Mouse (Mus musculus): Measurements from ENCODE around the gene Nr5a1. TPM values are rescaled to one million over a fixed set of nuclear protein-coding genes. Genes with fewer than 3 reads are reported as not detected.

The Nr5a1 gene
- total and polyA plus RNA-seq, 3 experiments: 0.04 TPM; not detected in 2

- Histone ChIP-seq H3K27ac (ENCODE audit: insufficient read depth, low read depth) (no peak overlapping the region), H3K4me2 (ENCODE audit: insufficient read depth, low read depth, poor library complexity, severe bottlenecking) (no peak overlapping the region), H3K9ac (ENCODE audit: insufficient read depth, low read depth) (no peak overlapping the region), H3K36me3 (replicated peaks in 1 of 2; ENCODE audit: control insufficient read depth in 1 of 2, insufficient read depth in 1 of 2, low read length in 1 of 2) (no peaks in the 10 kb centered on the region), H3K4me1 (ENCODE audit: control insufficient read depth in 1 of 2, insufficient read depth in 2 of 2) (peaks cover 0 to 5% of the 10 kb centered on the region in 2 experiments; a peak in 2 of 4 replicates), H3K9me3 (replicated peaks; ENCODE audit: low read length) (no peaks in the 10 kb centered on the region), H3K27me3 (replicated peaks) (peaks cover 65% of the 10 kb centered on the region), H3K4me3 (replicated peaks in 1 of 3; ENCODE audit: low read depth in 2 of 3, low read length in 2 of 3, poor library complexity in 1 of 3) (no peak overlapping the region), H3K79me2 (replicated peaks; ENCODE audit: control insufficient read depth, extremely low read depth, insufficient read depth, poor library complexity, severe bottlenecking) (no peaks in the 10 kb centered on the region)
- in situ Hi-C loops (cut with MboI; ENCODE audit: low pct_ligation_motif_present, low pct_unique_long_range_greater_than_20kb, low sequenced_read_pairs) (no loop called here), dilution Hi-C loops (cut with MboI; ENCODE audit: extremely low pct_ligation_motif_present, extremely low pct_unique_long_range_greater_than_20kb, low sequenced_read_pairs) (no loop called here)
- TF ChIP-seq KAT2A (IDR thresholded peaks at IDR 0.05; ENCODE audit: insufficient replicate concordance, low read length) (no peak), PAX5 (IDR thresholded peaks at IDR 0.05; ENCODE audit: low read length) (no peak), ZMIZ1 (IDR thresholded peaks at IDR 0.05; ENCODE audit: low read depth, low read length) (no peak), ETS1 (conservative IDR thresholded peaks at IDR 0.05; ENCODE audit: low read depth, low read length) (no peak), MAX (IDR thresholded peaks at IDR 0.05; ENCODE audit: low read length) (no peak), MAFK (IDR thresholded peaks at IDR 0.05; ENCODE audit: insufficient replicate concordance, low read length) (no peak), NELFE (IDR thresholded peaks at IDR 0.05; ENCODE audit: low read depth, low read length) (no peak), SIN3A (IDR thresholded peaks at IDR 0.05; ENCODE audit: low read length) (no peak), EP300 (IDR thresholded peaks at IDR 0.05; ENCODE audit: low read length) (no peak), MYC (IDR thresholded peaks at IDR 0.05; ENCODE audit: low read depth, low read length) (no peak), CHD2 (IDR thresholded peaks at IDR 0.05; ENCODE audit: low read length) (no peak)
- DNase-seq (ENCODE audit: extremely low read depth): no peak
These were observed 24.5 kb downstream of the Nr5a1 start for GRCm38 (mm10) chr2:38689881-38690280.

GRCm38 (mm10) chr2:38688791-38689520, 25.4 kb downstream of the Nr5a1 start:
- H3K36me3 ChIP-seq (replicated peaks in 1 of 2; ENCODE audit: control insufficient read depth in 1 of 2, insufficient read depth in 1 of 2, low read length in 1 of 2): no peaks in the 10 kb centered on the region
- no peaks in the 10 kb centered on the region for H3K9me3 ChIP-seq (replicated peaks; ENCODE audit: low read length)
- H3K4me3 ChIP-seq (replicated peaks in 1 of 3; ENCODE audit: low read depth in 2 of 3, low read length in 2 of 3, poor library complexity in 1 of 3): no peak overlapping the region
- H3K27me3 ChIP-seq (replicated peaks): peaks cover 64% of the 10 kb centered on the region
- H3K27ac ChIP-seq (ENCODE audit: insufficient read depth, low read depth): no peak overlapping the region
- in situ Hi-C loops (cut with MboI; ENCODE audit: low pct_ligation_motif_present, low pct_unique_long_range_greater_than_20kb, low sequenced_read_pairs) (no loop called here), dilution Hi-C loops (cut with MboI; ENCODE audit: extremely low pct_ligation_motif_present, extremely low pct_unique_long_range_greater_than_20kb, low sequenced_read_pairs) (no loop called here)
- H3K4me2 ChIP-seq (ENCODE audit: insufficient read depth, low read depth, poor library complexity, severe bottlenecking): 0 out of 2 replicates have a peak overlapping the region, but pooled peaks have one; percentile 3
- H3K9ac ChIP-seq (ENCODE audit: insufficient read depth, low read depth): no peak overlapping the region
- no peaks in the 10 kb centered on the region for H3K79me2 ChIP-seq (replicated peaks; ENCODE audit: control insufficient read depth, extremely low read depth, insufficient read depth, poor library complexity, severe bottlenecking)
- no peak for DNase-seq (ENCODE audit: extremely low read depth)
- peaks cover 0 to 5% of the 10 kb centered on the region in 2 experiments; a peak in 2 of 4 replicates for H3K4me1 ChIP-seq (ENCODE audit: control insufficient read depth in 1 of 2, insufficient read depth in 2 of 2)
- TF ChIP-seq CHD2 (IDR thresholded peaks at IDR 0.05; ENCODE audit: low read length): peak; percentile 55; the same call in 1 of the 2 replicates
- TF ChIP-seq CTCF (conservative IDR thresholded peaks at IDR 0.05 in 1 of 2, IDR thresholded peaks at IDR 0.05 in 1 of 2; ENCODE audit: low read depth in 2 of 2, low read length in 2 of 2): peak in 1 of 2 experiments; percentile 62; a peak in 2 of 4 replicates
- TF ChIP-seq RAD21 (IDR thresholded peaks at IDR 0.05; ENCODE audit: low read depth, low read length): peak; percentile 25
- TF ChIP-seq ZMIZ1 (IDR thresholded peaks at IDR 0.05; ENCODE audit: low read depth, low read length): no peak
- TF ChIP-seq E2F4 (IDR thresholded peaks at IDR 0.05; ENCODE audit: insufficient replicate concordance, low read depth, low read length): no peak
- TF ChIP-seq TCF12 (IDR thresholded peaks at IDR 0.05; ENCODE audit: low read depth, low read length): no peak
- TF ChIP-seq ZC3H11A (IDR thresholded peaks at IDR 0.05; ENCODE audit: low read depth, low read length): no peak
- TF ChIP-seq ZKSCAN1 (IDR thresholded peaks at IDR 0.05; ENCODE audit: borderline replicate concordance, low read depth, low read length): no peak
- TF ChIP-seq SIN3A (IDR thresholded peaks at IDR 0.05; ENCODE audit: low read length): no peak
- no peak for TF ChIP-seq BHLHE40 (IDR thresholded peaks at IDR 0.05; ENCODE audit: low read depth, low read length)
- TF ChIP-seq NELFE (IDR thresholded peaks at IDR 0.05; ENCODE audit: low read depth, low read length): no peak
- peak; percentile 47 for TF ChIP-seq SMC3 (IDR thresholded peaks at IDR 0.05; ENCODE audit: low read depth, low read length)
